Mouse (Mus musculus) small intestine, adult 2 months (tissue): Measurements from ENCODE around the gene Retnlg.

Source experiments
- CTCF ChIP-seq: fragments of 200-500 bp; IDR thresholded peaks from 2 replicates; pipeline ENCODE4 v1.5.1; 2012; ENCODE audit warnings: low read depth, mild to moderate bottlenecking, control low read depth, inconsistent platforms, low read length, moderate library complexity, mixed read lengths; ENCODE audit not compliant: insufficient replicate concordance, insufficient read length; ENCODE audit errors: extremely low read depth
- POLR2A ChIP-seq: fragments of 200-500 bp; IDR thresholded peaks from 2 replicates; pipeline ENCODE4 v1.6.1; 2012; ENCODE audit warnings: low read depth, mild to moderate bottlenecking, control low read depth, inconsistent platforms, low read length, moderate library complexity

DNA sequence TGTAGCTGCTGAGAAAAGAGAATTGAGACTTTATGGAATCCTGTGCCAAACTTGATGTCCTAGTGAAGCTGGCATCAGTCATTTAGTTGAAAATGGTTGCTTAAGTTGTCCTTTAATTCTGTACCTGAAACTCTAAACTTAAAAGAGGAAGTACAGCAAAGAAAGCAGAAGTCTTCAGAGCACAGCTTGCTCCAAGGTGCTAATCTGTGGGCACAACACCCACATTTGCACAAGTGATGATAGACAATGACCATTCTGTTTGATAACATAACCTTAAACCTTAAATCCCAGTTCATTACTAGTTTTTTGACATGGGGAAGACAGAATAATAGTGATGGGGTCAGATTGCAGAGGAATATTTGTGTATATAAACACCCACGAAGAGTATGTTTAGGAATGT, 3.8 kb upstream of the Retnlg start:
- TF ChIP-seq CTCF, result no peak
- TF ChIP-seq POLR2A, result no peak
